Mouse (Mus musculus): Measurements from ENCODE around the gene Abcb5.

Gene Abcb5

GRCm38 (mm10) chr12:118847861-118848495, 118.2 kb downstream of the Abcb5 start:
- no peak for DNase-seq (ENCODE audit: low spot score)

DNA sequence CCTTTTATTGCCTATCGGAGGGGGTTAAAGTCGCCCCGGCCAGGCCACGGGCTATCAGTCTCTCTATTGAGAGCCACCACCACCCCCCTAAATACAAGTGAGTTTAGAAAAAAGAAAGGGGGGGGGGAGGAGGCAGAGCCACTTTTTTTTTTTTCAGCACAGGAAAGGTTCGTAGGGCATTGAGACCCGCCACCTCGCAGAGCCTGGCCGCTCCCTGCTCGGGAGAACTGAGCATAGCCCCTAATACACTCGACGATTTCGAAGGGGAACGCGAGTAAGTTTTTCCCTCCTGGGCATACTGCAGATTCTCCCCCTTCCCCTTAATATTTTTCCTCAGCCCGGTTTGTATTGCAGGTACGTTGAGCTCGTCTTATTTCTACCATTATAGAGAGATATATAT, 118.8 kb downstream of the Abcb5 start:
- DNase-seq (ENCODE audit: low spot score), result no peak

DNA sequence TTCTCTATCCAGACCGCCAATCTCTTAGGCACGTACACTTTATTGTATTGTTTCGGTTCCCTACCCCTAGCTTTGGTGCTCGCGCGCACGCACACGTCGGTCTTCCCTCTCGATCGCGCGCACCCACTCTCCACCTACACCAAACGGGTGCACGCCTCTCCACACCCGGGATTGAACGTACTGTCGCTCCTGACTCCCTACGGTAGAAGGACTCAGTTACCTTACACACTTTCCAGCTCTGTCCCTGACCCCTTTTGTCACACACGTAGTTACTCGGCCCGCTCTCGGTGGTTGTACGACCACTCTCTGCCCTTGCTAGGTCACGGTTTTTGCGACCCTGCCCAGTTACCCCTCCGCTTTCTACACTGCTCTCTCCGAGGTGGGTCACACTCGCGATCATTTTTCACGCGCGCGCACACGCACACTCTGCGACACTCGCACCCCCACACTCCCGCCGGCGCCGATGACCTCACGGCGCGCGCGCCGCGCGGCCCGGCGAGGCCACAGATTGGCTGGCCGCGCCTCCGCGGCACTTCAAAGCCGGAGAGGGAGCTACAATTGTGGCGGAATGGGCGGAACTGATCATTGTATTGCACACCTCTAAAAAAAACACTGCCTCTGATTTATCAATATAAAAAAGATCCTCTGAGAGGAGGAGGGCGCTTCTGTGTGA, 119.4 kb downstream of the Abcb5 start:
- DNase-seq (ENCODE audit: low spot score), result no peak

GRCm38 (mm10) chr12:118846221-118846620, 120.0 kb downstream of the Abcb5 start, which contains the start of gene Sp8:
Gene Sp8 (plus strand): TSS chr12:118846329.
- no peak for DNase-seq (ENCODE audit: low spot score)

GRCm38 (mm10) chr12:118845351-118845750, 120.9 kb downstream of the Abcb5 start:
- DNase-seq (ENCODE audit: low spot score), result no peak

DNA sequence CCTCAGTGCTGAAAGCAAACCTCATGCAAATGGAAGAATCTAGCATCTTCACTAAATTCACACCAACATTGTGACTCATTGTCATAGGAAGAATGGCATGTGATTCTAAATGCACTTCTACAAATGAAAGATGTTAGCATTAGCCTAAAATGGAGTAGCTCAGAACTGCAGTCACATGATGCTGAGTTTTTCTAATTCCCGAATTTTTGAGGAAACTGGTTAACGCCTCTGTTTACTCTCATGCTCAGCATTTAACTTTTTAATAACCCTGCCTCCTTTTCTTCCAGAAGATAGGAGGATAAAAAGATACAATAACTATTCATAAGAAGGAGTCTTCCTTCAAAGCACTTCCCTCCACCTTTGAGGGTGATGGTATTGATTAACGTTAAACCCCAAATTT, 121.4 kb downstream of the Abcb5 start:
- no peak for DNase-seq (ENCODE audit: low spot score)

DNA sequence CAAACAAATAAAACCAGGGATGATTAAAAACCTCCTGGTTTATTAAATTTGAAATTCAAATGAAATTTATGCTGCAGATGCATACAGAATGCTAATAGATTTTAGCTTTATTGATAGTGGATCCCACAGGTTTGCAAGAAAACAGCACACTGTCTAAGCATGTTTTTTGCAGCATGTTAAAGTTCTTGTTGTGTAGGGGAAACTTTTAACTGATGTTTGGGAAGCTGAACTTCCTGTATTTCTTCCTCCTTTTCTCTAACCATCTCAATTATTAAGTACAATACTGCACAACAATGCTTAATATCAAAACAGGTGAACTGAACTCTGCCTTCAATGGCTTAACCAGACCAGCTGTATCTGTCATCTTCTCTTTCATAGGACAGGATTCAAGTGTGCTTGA, 122.1 kb downstream of the Abcb5 start:
- no peak for DNase-seq (ENCODE audit: low spot score)

GRCm38 (mm10) chr12:118842671-118843411, 123.4 kb downstream of the Abcb5 start:
- no peak for DNase-seq (ENCODE audit: low spot score)

DNA sequence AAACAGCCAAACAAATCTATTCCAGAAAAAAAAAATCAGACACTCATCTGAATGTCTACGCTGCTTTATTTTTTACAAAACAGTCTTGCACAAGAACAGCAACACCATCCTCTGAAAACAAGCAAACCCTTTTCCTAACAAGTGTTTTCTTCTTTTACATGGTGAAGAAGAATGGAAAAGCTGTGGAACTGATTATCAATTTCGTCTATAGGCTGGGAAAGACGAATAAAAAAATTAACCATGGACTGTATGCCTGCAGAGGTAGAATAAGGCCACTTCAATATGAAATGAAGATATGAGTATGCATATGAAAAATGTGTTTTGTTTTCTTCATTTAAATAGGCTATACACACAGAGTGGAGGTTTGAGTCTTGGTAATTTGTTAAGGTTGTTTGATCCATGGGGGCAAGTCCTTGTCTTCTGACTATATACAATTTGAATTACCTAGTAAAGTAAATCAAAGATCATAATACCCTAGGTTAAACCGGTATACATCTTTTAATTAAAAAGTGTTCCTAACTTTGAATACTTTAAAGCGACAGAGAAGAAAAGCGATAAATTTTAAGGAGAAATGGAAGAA, 124.2 kb downstream of the Abcb5 start:
- DNase-seq (ENCODE audit: low spot score), result no peak

GRCm38 (mm10) chr12:118841381-118841922, 124.8 kb downstream of the Abcb5 start:
- no peak for DNase-seq (ENCODE audit: low spot score)

DNA sequence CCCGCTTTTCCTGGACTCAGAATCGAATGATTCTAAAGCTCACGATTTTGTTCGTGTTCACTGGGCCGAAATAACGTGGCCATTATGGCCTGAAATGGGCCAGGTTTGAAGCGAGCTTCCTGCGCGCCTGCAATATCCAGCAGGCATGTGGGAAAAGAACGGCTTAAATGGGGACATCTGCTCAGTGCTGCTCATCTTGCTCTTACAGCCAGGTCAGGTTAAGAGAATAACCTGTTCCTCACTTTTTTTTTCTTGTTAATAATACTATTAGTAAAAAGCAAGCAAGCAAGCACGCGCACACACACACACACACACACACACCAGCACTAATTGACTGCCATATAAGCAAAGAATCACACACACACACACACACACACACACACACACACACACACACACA, 125.4 kb downstream of the Abcb5 start:
- no peak for DNase-seq (ENCODE audit: low spot score)

DNA sequence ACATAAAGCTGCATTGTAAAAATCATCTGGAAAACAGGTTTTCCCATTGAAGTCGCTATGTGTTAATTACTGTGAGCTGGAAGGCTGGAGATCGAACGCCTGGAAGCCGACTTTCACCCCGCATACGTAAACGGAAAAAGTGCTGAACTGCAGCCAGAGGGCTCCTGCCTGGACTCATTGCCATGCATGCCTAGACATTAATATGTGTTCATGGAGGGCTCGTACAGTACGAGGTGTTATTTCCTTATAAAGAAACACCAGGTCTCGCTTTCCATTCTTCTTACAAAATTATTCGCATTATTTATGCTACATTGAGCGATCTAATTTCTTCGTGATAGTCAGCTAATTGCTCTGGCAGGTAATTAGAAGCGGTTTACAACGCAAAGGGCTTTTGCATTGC, 125.9 kb downstream of the Abcb5 start:
- DNase-seq (ENCODE audit: low spot score), result no peak

GRCm38 (mm10) chr12:118839398-118839797, 126.8 kb downstream of the Abcb5 start:
- no peak for DNase-seq (ENCODE audit: low spot score)

DNA sequence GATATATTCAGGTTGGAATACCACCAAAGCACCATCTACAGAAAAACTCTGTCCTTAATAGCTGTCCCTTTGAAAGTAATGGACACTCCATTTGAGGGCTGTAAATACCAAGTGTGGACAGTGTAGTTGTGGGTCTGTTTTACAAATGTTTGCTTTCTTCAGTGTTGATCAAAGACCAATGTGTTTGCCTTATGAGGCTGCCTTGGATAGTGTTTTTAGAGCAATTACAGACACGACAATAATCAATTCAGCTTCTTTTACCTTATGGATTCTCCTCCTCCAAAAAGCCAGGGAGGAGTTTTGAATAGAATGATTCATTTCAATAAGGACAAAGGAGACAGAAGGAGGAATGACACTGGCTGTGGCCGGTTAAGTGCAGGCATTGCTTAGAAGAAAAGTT, 128.0 kb downstream of the Abcb5 start:
- no peak for DNase-seq (ENCODE audit: low spot score)

DNA sequence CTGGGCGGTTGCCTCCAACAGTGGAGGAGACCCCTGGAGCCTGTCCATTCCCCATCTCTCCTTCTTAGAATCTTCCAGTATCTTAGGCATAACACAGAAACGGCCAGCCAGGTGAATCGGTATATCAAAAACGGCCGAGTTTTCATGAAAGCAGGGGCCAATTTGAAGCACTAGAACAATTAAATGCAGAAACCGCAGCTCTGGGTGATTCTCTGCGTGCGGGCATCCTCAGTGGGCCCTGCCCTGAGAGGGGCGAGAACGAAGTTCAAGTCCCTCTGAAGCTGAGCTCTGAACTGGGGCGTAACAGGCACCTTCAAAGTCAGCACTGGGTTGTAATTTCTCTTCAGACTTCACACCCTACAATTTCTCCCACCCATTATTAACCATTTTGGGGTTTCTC, 128.9 kb downstream of the Abcb5 start:
- no peak for DNase-seq (ENCODE audit: low spot score)

DNA sequence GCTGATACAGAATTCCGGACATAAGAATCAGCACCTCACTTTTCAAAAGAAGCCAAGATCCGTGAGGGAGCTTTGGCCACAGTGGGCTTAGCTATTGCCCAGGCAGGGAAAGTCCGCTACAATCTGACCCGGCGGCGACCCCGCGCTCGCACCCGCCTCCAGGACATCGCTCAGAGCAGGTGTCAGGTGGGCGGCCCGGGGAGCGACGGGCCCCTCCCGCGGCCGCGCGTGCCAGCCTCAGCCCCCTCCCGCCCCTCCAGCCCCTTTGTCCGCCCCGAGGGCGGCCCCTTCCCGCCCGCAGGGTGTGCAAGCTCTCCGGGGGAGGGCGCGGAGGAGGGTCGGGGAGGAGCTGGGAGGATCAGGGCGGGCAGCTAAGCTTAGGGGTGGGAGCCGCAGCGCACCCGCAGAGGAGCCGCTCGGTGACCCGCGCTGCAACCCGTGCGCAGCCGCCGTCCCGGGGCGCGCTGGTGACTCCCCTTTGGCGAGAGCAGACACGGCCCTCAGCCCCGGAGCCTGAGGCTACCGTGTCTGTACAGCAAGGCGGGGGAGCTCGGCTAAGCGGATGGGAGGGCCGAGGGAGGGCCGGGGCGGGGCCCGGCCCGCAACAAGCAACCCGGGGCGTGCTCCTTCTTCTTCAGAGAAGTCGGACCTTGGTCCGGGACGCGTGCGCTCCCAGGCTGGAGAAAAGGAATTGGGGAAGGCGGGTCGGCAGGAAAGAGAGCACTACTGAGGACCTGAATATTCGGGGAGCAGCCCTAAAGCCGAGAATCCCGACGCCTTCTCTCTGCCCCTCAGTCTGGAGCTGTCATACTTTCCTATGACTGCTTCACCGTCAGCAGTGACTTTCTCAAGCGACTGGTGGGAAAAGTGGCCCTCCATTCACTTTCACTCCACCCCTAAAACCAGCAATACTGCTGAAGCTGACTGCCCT, 129.5 kb downstream of the Abcb5 start:
- DNase-seq (ENCODE audit: low spot score), result no peak

GRCm38 (mm10) chr12:118829881-118830280, 136.3 kb downstream of the Abcb5 start:
- no peak for DNase-seq (ENCODE audit: low spot score)
